Mouse (Mus musculus): Measurements from ENCODE around the gene Mmp1b.
"Not testable (repeated sequence)": the region's sequence is repeated elsewhere in the genome, so short reads cannot be mapped to it uniquely, and the experiment has no call there.

The Mmp1b gene

GRCm38 (mm10) chr9:7387947-7388346 lies at the start of gene Mmp1b:
Gene Mmp1b (minus strand): TSS chr9:7388047.
- DNase-seq, result no peak

- DNase-seq, result not testable (repeated sequence)
These were observed 8.7 kb upstream of the Mmp1b start for GRCm38 (mm10) chr9:7396556-7396955.

GRCm38 (mm10) chr9:7354535-7354934 lies 33.3 kb downstream of the Mmp1b start:
- DNase-seq, result no peak

- no peak for DNase-seq
These were observed 42.3 kb downstream of the Mmp1b start for GRCm38 (mm10) chr9:7345513-7345912.

GRCm38 (mm10) chr9:7344107-7344506 lies 43.7 kb downstream of the Mmp1b start, which contains the start of gene Mmp12:
Gene Mmp12 (plus strand): TSS chr9:7344381.
- DNase-seq, result no peak

- DNase-seq, result no peak
These were observed 50.9 kb downstream of the Mmp1b start for GRCm38 (mm10) chr9:7336740-7337483.

GRCm38 (mm10) chr9:7335766-7336680 lies 51.8 kb downstream of the Mmp1b start:
- DNase-seq, result no peak

GRCm38 (mm10) chr9:7331847-7332246 lies 56.0 kb downstream of the Mmp1b start:
- no peak for DNase-seq
